Mouse (Mus musculus) stomach, embryonic 16.5 days (tissue): ENCODE data around the gene Zfp386. TPM values are rescaled to one million over a fixed set of nuclear protein-coding genes. Genes with fewer than 3 reads are reported as not detected.
A peak's percentile ranks its signal among the peaks of the same experiment; 100 is the strongest.
"Not testable (repeated sequence)": the region's sequence is repeated elsewhere in the genome, so short reads cannot be mapped to it uniquely, and the experiment has no call there.

Experiments used
- ATAC-seq: fragments of 200-750 bp; cut with Nextera tagmentation; 2 replicates; pipeline ENCODE4 v1.8.0; 2017; ENCODE audit warnings: moderate number of reproducible peaks, moderate TSS enrichment; ENCODE audit not compliant: insufficient read depth, low FRiP score
- H3K27ac ChIP-seq: fragments of 300-500 bp; sonication (generic); 2 replicates; pipeline ENCODE4 v1.5.1; 2014; ENCODE audit warnings: low read length
- H3K27me3 ChIP-seq: fragments of 300-500 bp; sonication (generic); 2 replicates; pipeline ENCODE4 v1.6.1; 2014; ENCODE audit warnings: low read length, control low read depth, mixed read lengths; ENCODE audit not compliant: control insufficient read depth, insufficient read depth
- H3K36me3 ChIP-seq: fragments of 300-500 bp; sonication (generic); 2 replicates; pipeline ENCODE4 v1.6.1; 2014; ENCODE audit warnings: low read length; ENCODE audit not compliant: control insufficient read depth, insufficient read depth
- H3K4me1 ChIP-seq: fragments of 300-500 bp; sonication (generic); 2 replicates; pipeline ENCODE4 v1.6.1; 2014; ENCODE audit warnings: low read length, control low read depth, mixed read lengths; ENCODE audit not compliant: control insufficient read depth, insufficient read depth
- H3K4me2 ChIP-seq: fragments of 300-500 bp; sonication (generic); 2 replicates; pipeline ENCODE4 v1.6.1; 2014; ENCODE audit warnings: low read depth, low read length, mixed read lengths
- H3K4me3 ChIP-seq: fragments of 300-500 bp; sonication (generic); replicated peaks from 2 replicates; pipeline ENCODE4 v1.5.1; 2014; ENCODE audit warnings: mild to moderate bottlenecking, low read length
- H3K9ac ChIP-seq: fragments of 300-500 bp; sonication (generic); 2 replicates; pipeline ENCODE4 v1.6.1; 2014; ENCODE audit warnings: low read length
- H3K9me3 ChIP-seq: fragments of 300-500 bp; sonication (generic); replicated peaks from 2 replicates; pipeline ENCODE4 v1.6.1; 2016; ENCODE audit warnings: low read length, control low read depth; ENCODE audit not compliant: control insufficient read depth
- WGBS: fragments of 180-500 bp; shearing (Covaris S2); extraction: QIAGEN DNeasy Blood & Tissue Kit; methylation state at CpG from one replicate; pipeline ENCODE4 v1.1.7; 2014; 5-methylcytosine and 5-hydroxymethylcytosine counted together
- polyA plus RNA-seq: library from polyadenylated mRNA; unstranded; fragments of >200 nt; fragmentation: Nextera tagmentation; extraction: Ambion mirVana; gene quantifications from 2 replicates; pipeline ENCODE4 v1.2.1, GENCODE M21; 2015

Gene Zfp386
- polyA plus RNA-seq = 35.6 and 35.9 TPM in 2 replicates

- Histone ChIP-seq H3K4me2 (peak within 1 kb of the TSS; percentile 86), H3K4me1 (peaks cover 14% of the 10 kb centered on the region), H3K36me3 (no peaks in the 10 kb centered on the region), H3K9me3 (no peaks in the 10 kb centered on the region), H3K27ac (peak within 1 kb of the TSS; percentile 97), H3K9ac (peak within 1 kb of the TSS; percentile 85), H3K4me3 (peak within 1 kb of the TSS; percentile 73), H3K27me3 (no peaks in the 10 kb centered on the region)
- peak; percentile 99 for ATAC-seq
- under 1% methylated on average over 55 of the region's 55 CpGs for WGBS
Observed at GRCm38 (mm10) chr12:116047440-116048377, at the start of gene Zfp386. TSS of gene Zfp386 (plus strand) at chr12:116047724.

- 65% methylated on average over 3 of the region's 3 CpGs for WGBS
- not testable (repeated sequence) for H3K27me3 ChIP-seq, H3K4me2 ChIP-seq, ATAC-seq, H3K9ac ChIP-seq, H3K9me3 ChIP-seq, H3K4me3 ChIP-seq, H3K27ac ChIP-seq, H3K4me1 ChIP-seq, H3K36me3 ChIP-seq
Observed at GRCm38 (mm10) chr12:115999784-116000183, 47.7 kb upstream of the Zfp386 start.

- H3K9ac ChIP-seq, H3K27ac ChIP-seq, H3K36me3 ChIP-seq, ATAC-seq, H3K27me3 ChIP-seq, H3K4me1 ChIP-seq, H3K4me2 ChIP-seq, H3K9me3 ChIP-seq, H3K4me3 ChIP-seq: not testable (repeated sequence)
- 84% methylated on average over 1 of the region's 1 CpGs for WGBS
Observed at GRCm38 (mm10) chr12:116002946-116003345, 44.6 kb upstream of the Zfp386 start.

GRCm38 (mm10) chr12:116010812-116011211, 36.7 kb upstream of the Zfp386 start:
- Histone ChIP-seq H3K36me3 (no peaks in the 10 kb centered on the region), H3K4me2 (no peak overlapping the region), H3K4me3 (no peak overlapping the region), H3K9ac (no peak overlapping the region), H3K27ac (no peak overlapping the region), H3K4me1 (no peaks in the 10 kb centered on the region), H3K27me3 (no peaks in the 10 kb centered on the region), H3K9me3 (no peaks in the 10 kb centered on the region)
- 80% methylated on average over 2 of the region's 2 CpGs for WGBS
- no peak for ATAC-seq

GRCm38 (mm10) chr12:116028095-116028494, 19.4 kb upstream of the Zfp386 start:
- H3K9me3 ChIP-seq = no peaks in the 10 kb centered on the region
- H3K9ac ChIP-seq = no peak overlapping the region
- no peaks in the 10 kb centered on the region for H3K36me3 ChIP-seq
- H3K27ac ChIP-seq = no peak overlapping the region
- H3K4me2 ChIP-seq = no peak overlapping the region
- H3K4me3 ChIP-seq = no peak overlapping the region
- no peaks in the 10 kb centered on the region for H3K27me3 ChIP-seq
- WGBS = 57% methylated on average over 2 of the region's 2 CpGs
- H3K4me1 ChIP-seq = no peaks in the 10 kb centered on the region
- ATAC-seq = no peak

- Histone ChIP-seq H3K4me3 (no peak overlapping the region), H3K36me3 (no peaks in the 10 kb centered on the region), H3K4me2 (no peak overlapping the region), H3K9me3 (no peaks in the 10 kb centered on the region), H3K27ac (no peak overlapping the region), H3K9ac (no peak overlapping the region), H3K27me3 (no peaks in the 10 kb centered on the region), H3K4me1 (no peaks in the 10 kb centered on the region)
- 68% methylated on average over 5 of the region's 5 CpGs for WGBS
- no peak for ATAC-seq
Observed at GRCm38 (mm10) chr12:116035346-116035745, 12.2 kb upstream of the Zfp386 start.

GRCm38 (mm10) chr12:116044785-116045184, 2.7 kb upstream of the Zfp386 start:
- 72% methylated on average over 5 of the region's 5 CpGs for WGBS
- no peak overlapping the region for H3K27ac ChIP-seq
- H3K36me3 ChIP-seq = no peaks in the 10 kb centered on the region
- no peaks in the 10 kb centered on the region for H3K9me3 ChIP-seq
- H3K9ac ChIP-seq = no peak overlapping the region
- H3K4me1 ChIP-seq = peaks cover 14% of the 10 kb centered on the region
- no peak for ATAC-seq
- H3K4me2 ChIP-seq = no peak overlapping the region
- no peak overlapping the region for H3K4me3 ChIP-seq
- H3K27me3 ChIP-seq = no peaks in the 10 kb centered on the region

DNA sequence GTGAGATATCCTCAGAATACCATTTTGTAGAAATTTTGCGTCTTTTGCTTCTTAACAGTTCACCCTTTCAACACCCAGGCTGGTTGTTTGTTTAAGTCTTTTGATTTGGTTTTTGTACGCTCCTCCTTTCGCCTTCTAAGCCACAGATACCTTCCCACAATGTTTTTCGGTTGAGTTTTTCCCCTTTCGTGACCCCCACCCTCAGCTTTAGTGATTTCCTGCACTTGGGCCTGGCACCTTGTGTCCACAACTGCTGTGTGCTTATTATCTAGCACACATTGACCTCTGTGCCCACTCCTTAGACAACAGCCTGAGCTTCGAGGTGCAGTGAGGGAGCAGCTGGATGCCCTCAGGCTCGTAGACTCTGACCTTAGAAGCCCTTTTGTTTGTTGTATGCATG, 1.2 kb downstream of the Zfp386 start:
- 41% methylated on average over 7 of the region's 7 CpGs for WGBS
- Histone ChIP-seq H3K9ac (peak overlapping the region; percentile 85), H3K27me3 (no peaks in the 10 kb centered on the region), H3K9me3 (no peaks in the 10 kb centered on the region), H3K4me1 (peaks cover 14% of the 10 kb centered on the region), H3K36me3 (no peaks in the 10 kb centered on the region; the same call in 1 of the 2 replicates), H3K27ac (peak overlapping the region; percentile 55), H3K4me3 (peak overlapping the region; percentile 73), H3K4me2 (peak overlapping the region; percentile 86)
- ATAC-seq = no peak

GRCm38 (mm10) chr12:116049236-116049635, 1.7 kb downstream of the Zfp386 start:
- Histone ChIP-seq H3K9ac (peak overlapping the region; percentile 85; the same call in 1 of the 2 replicates), H3K4me2 (peak overlapping the region; percentile 86), H3K27ac (no peak overlapping the region), H3K9me3 (no peaks in the 10 kb centered on the region), H3K36me3 (no peaks in the 10 kb centered on the region; the same call in 1 of the 2 replicates), H3K4me3 (peak overlapping the region; percentile 73; the same call in 1 of the 2 replicates), H3K4me1 (peaks cover 14% of the 10 kb centered on the region), H3K27me3 (no peaks in the 10 kb centered on the region)
- WGBS = 47% methylated on average over 3 of the region's 3 CpGs
- ATAC-seq = no peak
